Mouse (Mus musculus): ENCODE data around the gene Ckm. TPM values are rescaled to one million over a fixed set of nuclear protein-coding genes. Genes with fewer than 3 reads are reported as not detected.
A peak's percentile ranks its signal among the peaks of the same experiment; 100 is the strongest.

The Ckm gene
- polyA plus RNA-seq, 1 experiment from 2014 or later = 0.34 TPM

DNA sequence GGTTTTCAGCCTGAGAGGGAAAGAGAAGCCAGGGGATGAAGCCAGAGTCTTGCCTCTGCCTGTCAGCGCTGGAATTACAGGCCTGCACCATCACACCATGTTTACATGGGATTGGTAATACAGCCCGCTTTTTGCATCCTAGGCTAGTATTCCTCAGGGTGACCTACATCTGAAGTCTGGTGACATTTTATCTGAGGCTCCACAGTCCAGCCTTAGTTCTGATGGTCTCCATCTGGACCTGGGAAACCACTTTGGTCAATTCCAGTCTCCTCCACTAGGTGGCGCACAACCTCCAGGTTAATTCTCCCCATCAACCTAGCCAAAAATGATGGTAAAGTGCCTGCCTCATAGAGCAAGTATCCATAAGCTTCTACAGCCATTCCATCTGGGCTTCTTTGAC, 38.8 kb downstream of the Ckm start:
- 38% methylated on average over 3 of the region's 3 CpGs for WGBS
- Histone ChIP-seq H3K36me3 (peaks cover 73% of the 10 kb centered on the region), H3K27ac (no peak overlapping the region), H3K9me3 (replicated peaks) (no peaks in the 10 kb centered on the region), H3K4me2 (replicated peaks) (no peak overlapping the region), H3K4me1 (no peaks in the 10 kb centered on the region), H3K27me3 (no peaks in the 10 kb centered on the region), H3K9ac (no peak overlapping the region), H3K4me3 (no peak overlapping the region)
- ATAC-seq (ENCODE audit: low FRiP score) = peak; percentile 29; the same call in 1 of the 2 replicates

DNA sequence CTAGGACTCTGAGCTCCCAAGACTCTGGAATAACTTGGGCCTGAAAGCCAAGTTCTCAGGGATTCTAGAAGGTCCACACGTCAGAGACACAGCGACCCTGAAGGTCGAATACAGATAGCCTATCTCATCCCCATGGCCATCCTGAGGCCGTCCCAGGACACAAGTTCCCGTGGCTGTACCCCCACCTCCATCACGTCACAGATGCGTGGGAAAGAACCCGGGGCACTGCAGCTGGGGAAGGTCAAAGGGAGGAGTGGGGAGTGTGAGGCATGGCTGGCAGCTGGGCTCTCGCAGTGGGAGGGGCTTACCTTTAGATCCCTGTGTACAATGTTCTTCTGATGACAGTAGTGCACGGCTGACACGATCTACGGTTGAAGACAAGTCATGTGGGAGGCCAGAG, 40.2 kb downstream of the Ckm start:
- Histone ChIP-seq H3K36me3 (peaks cover 80% of the 10 kb centered on the region), H3K27me3 (no peaks in the 10 kb centered on the region), H3K4me3 (no peak overlapping the region), H3K9me3 (replicated peaks) (no peaks in the 10 kb centered on the region), H3K4me1 (no peaks in the 10 kb centered on the region), H3K4me2 (replicated peaks) (no peak overlapping the region), H3K27ac (no peak overlapping the region), H3K9ac (no peak overlapping the region)
- 83% methylated on average over 12 of the region's 12 CpGs for WGBS
- ATAC-seq (ENCODE audit: low FRiP score) = no peak

DNA sequence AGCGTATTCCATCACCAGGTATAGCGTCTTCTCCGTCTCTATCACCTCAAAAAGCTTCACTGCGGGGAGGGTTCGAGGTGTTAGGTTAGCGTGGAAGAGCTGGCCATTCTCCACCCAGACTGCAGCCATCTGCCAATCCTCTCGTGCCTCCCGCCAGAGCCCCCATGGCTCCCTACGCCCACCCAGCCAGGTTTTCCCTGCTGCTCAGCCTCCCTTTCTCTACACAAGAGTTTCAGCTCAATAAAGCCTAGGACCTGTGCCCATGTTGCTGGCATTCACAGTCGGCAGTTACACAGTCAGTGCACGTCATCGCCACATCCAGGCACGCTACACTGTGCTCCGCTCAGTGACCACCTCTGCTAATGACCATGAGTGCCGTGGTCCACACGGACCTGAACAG, 43.1 kb downstream of the Ckm start:
- no peaks in the 10 kb centered on the region for H3K4me1 ChIP-seq
- no peak overlapping the region for H3K27ac ChIP-seq
- no peak overlapping the region for H3K9ac ChIP-seq
- no peak overlapping the region for H3K4me2 ChIP-seq (replicated peaks)
- 92% methylated on average over 16 of the region's 16 CpGs for WGBS
- no peaks in the 10 kb centered on the region for H3K9me3 ChIP-seq (replicated peaks)
- H3K4me3 ChIP-seq = no peak overlapping the region
- H3K27me3 ChIP-seq = no peaks in the 10 kb centered on the region
- ATAC-seq (ENCODE audit: low FRiP score) = no peak
- peaks cover 77% of the 10 kb centered on the region for H3K36me3 ChIP-seq

DNA sequence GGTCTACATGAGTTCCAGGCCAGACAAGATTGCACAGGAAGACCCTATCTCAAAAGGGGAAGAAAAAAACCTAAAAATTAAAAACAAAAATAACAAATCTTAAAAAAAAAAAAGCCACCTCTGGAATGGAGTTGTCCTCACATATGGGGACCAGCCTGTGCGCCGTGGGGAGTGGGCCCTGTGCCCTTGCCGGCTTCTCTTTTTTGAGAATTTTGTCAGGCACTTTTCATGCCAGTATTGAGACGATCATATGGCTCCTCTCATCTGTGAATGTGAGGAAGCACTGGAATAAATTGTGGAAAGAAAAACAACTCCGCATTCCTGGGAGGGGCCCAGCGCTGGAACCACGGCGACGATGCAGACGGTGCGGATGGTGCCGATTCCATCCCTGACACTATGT, 44.6 kb downstream of the Ckm start:
- H3K36me3 ChIP-seq = peaks cover 71% of the 10 kb centered on the region
- H3K4me2 ChIP-seq (replicated peaks) = no peak overlapping the region
- no peaks in the 10 kb centered on the region for H3K4me1 ChIP-seq
- 89% methylated on average over 12 of the region's 12 CpGs for WGBS
- H3K27me3 ChIP-seq = no peaks in the 10 kb centered on the region
- H3K4me3 ChIP-seq = no peak overlapping the region
- H3K9me3 ChIP-seq (replicated peaks) = no peaks in the 10 kb centered on the region
- ATAC-seq (ENCODE audit: low FRiP score) = no peak
- no peak overlapping the region for H3K27ac ChIP-seq
- H3K9ac ChIP-seq = no peak overlapping the region

DNA sequence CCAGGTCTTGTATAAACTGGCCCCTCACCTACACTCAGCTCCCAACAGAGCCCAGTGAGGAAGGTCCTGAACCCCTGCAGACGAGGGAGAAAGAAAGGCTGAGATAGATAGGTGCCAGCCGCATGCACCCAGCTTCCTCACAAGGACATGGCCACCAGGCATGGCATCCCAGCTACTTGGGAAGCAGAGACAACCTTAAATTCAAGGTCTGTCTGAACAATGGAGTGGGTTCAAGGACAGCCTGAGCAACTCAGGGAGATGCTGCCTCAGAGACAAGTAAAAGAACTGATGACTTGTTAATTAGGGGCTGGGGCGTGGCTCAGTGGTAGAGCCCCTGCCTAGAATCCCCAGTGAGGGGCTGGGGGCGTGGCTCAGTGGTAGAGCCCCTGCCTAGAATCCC, 50.6 kb downstream of the Ckm start:
- no peaks in the 10 kb centered on the region for H3K27me3 ChIP-seq
- no peak overlapping the region for H3K27ac ChIP-seq
- H3K4me1 ChIP-seq = peaks cover 25% of the 10 kb centered on the region
- H3K4me3 ChIP-seq = no peak overlapping the region
- no peaks in the 10 kb centered on the region for H3K9me3 ChIP-seq (replicated peaks)
- peaks cover 28% of the 10 kb centered on the region for H3K36me3 ChIP-seq
- no peak overlapping the region for H3K9ac ChIP-seq
- H3K4me2 ChIP-seq (replicated peaks) = no peak overlapping the region
- 93% methylated on average over 4 of the region's 4 CpGs for WGBS
- no peak for ATAC-seq (ENCODE audit: low FRiP score)

DNA sequence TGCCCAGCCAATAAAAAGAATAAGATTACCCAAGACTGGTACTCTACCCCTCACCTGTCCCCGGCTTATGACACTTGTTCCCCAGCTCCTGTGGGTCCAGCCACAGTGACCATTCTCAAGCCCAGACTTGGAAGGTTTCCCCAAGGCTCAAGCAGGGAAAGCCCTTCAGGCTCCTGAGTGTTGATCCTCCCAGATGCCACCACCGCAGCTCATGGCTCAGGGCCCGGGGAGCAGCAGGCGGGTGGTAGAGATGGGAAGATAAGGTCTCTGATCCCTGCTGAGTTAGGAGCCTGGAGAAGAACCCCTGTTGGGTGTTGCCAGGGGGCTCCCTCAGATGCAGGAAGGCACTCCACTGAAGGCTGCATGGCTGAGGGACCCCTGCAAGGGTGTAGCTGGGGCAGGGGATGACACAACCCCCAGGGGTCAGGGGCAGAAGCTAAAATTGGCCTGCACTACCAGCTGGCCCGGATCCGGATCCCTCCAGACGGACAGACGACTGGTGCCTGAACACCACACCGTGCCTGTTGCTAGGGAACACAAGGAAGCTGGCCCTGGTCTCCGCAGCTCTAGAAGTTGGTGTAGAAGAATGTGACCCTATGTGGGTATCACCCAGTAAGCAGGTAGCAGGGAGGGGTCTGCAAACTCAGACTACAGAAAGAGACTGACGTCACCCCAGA, 51.4 kb downstream of the Ckm start:
- Histone ChIP-seq H3K4me2 (replicated peaks) (no peak overlapping the region), H3K9me3 (replicated peaks) (no peaks in the 10 kb centered on the region), H3K36me3 (peaks cover 20% of the 10 kb centered on the region), H3K27me3 (peaks cover 3% of the 10 kb centered on the region; the same call in 1 of the 2 replicates), H3K4me3 (no peak overlapping the region), H3K27ac (no peak overlapping the region), H3K4me1 (peaks cover 25% of the 10 kb centered on the region), H3K9ac (no peak overlapping the region)
- WGBS = 63% methylated on average over 11 of the region's 11 CpGs
- ATAC-seq (ENCODE audit: low FRiP score) = no peak

DNA sequence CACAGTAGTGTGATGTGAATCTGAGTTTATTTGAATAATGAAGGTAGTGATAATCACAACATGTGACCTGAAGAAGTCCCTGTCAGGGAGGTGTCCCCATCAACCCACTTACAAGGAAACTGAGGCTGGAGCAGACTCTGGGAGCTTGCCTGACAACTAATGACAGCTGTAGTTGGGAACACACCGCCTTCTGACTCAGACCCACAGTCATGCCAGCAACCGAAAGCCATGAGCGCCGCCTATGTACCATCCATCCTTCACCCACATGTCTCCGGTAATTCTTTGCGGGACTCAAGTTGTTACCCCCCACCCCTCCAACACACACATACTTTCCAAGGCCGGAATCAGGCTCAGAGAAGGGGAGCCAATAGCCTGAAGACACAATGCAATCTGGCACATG, 52.1 kb downstream of the Ckm start:
- 94% methylated on average over 7 of the region's 7 CpGs for WGBS
- H3K36me3 ChIP-seq = peaks cover 13% of the 10 kb centered on the region
- peaks cover 3% of the 10 kb centered on the region; the same call in 1 of the 2 replicates for H3K27me3 ChIP-seq
- H3K9ac ChIP-seq = no peak overlapping the region
- peaks cover 25% of the 10 kb centered on the region for H3K4me1 ChIP-seq
- no peak overlapping the region for H3K4me3 ChIP-seq
- no peak overlapping the region for H3K27ac ChIP-seq
- no peak for ATAC-seq (ENCODE audit: low FRiP score)
- H3K9me3 ChIP-seq (replicated peaks) = no peaks in the 10 kb centered on the region
- peak overlapping the region; percentile 99 for H3K4me2 ChIP-seq (replicated peaks)

DNA sequence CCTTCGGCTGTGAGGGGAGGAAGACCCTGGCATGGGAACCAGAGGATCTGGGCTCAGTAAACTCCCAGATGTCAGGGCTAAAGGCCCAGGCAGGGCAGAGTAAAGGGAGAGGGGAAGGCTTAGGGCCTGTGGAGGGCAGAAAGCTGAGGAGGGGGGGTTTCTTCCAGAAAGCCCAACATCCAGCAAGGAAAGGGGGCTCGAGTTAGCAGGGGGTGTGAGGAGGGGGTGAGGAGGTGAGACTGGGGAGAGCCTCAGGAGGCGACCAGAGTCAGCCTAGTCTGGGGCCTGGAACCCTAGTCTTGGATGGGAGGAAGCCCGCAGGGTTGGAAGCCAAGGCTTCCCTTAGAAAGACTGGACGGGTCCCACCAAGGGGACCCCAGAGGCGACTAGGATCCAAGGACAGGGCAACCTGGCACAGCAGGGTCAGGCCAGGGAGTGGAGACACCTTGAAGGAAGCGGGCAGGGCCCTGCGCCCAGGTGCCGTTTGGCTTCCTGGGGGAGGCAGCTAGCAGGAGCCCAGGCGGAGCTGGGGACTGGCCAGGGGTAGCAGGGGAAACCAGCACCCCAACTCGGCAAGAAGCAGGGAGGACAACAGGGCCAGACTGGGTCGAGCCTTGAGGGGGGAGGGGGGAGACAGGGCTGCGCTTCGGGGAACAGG, 53.0 kb downstream of the Ckm start:
- H3K27me3 ChIP-seq = peaks cover 3% of the 10 kb centered on the region; the same call in 1 of the 2 replicates
- H3K9ac ChIP-seq = peak overlapping the region; percentile 96
- no peaks in the 10 kb centered on the region for H3K9me3 ChIP-seq (replicated peaks)
- WGBS = 10% methylated on average over 14 of the region's 14 CpGs
- H3K36me3 ChIP-seq = peaks cover 7% of the 10 kb centered on the region
- H3K4me2 ChIP-seq (replicated peaks) = peak overlapping the region; percentile 99
- ATAC-seq (ENCODE audit: low FRiP score) = peak; percentile 14
- H3K4me1 ChIP-seq = peaks cover 25% of the 10 kb centered on the region
- peak overlapping the region; percentile 86 for H3K27ac ChIP-seq
- peak overlapping the region; percentile 95 for H3K4me3 ChIP-seq

DNA sequence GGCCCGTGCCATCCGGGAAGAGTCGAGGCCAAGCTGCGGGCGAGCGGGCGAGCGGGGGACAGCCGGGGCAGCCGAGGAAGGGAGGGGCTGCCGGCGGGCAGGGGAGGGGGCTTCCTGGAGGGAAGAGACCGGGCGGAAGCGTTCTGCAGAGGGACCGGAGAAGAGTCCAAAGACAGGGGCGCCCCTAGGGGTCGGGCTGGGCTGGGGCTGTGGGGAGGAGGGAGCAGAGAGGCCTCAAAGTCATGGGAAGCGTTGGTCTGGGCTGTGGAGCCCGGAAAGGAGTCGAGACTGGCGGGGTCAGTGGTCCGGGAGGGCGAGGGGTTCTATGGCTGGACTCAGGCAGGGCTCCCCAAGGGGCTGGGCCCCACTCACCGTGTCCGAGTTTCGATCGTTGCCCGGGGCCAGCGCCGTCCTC, 53.5 kb downstream of the Ckm start:
- peak overlapping the region; percentile 95 for H3K4me3 ChIP-seq
- H3K4me2 ChIP-seq (replicated peaks) = peak overlapping the region; percentile 99
- no peaks in the 10 kb centered on the region for H3K9me3 ChIP-seq (replicated peaks)
- peaks cover 7% of the 10 kb centered on the region for H3K36me3 ChIP-seq
- under 1% methylated on average over 28 of the region's 31 CpGs for WGBS
- H3K9ac ChIP-seq = peak overlapping the region; percentile 96
- peaks cover 25% of the 10 kb centered on the region for H3K4me1 ChIP-seq
- H3K27me3 ChIP-seq = peaks cover 3% of the 10 kb centered on the region; the same call in 1 of the 2 replicates
- H3K27ac ChIP-seq = peak overlapping the region; percentile 86
- ATAC-seq (ENCODE audit: low FRiP score) = peak; percentile 75

DNA sequence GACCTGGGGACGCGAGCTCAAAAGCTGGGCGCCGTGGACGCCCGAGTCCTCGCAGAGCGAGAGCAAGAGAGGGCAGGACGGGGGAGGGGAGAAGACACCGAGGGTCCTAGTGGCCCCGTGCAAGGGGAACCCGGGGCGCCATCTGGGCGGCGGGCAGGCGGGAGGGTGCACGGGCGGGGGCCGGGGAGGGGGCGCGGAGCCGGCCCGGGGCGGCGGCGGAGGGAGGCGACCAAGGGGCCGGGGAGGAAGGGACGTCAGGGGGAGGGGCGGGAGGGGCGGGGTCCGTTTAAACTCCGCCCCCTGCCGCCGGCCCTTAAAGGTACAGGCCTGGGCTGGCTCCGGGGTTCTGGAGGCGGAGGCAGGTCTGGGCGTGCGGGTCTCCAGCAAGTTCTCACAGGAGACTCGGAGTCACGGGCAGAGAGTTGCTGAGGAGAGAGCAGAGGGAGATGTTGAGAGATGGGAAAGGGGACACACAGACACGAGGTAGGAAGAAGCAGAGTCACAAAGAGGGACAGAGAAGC, 54.1 kb downstream of the Ckm start, which contains the start of gene Mark4:
Gene Mark4 (minus strand): TSS at position 231 of the 521 bp plus-strand sequence.
- H3K4me3 ChIP-seq = peak within 1 kb of the TSS; percentile 95
- peaks cover 7% of the 10 kb centered on the region for H3K36me3 ChIP-seq
- H3K9me3 ChIP-seq (replicated peaks) = no peaks in the 10 kb centered on the region
- peak within 1 kb of the TSS; percentile 96 for H3K9ac ChIP-seq
- WGBS = under 1% methylated on average over 29 of the region's 42 CpGs
- peaks cover 25% of the 10 kb centered on the region for H3K4me1 ChIP-seq
- peaks cover 3% of the 10 kb centered on the region; the same call in 1 of the 2 replicates for H3K27me3 ChIP-seq
- ATAC-seq (ENCODE audit: low FRiP score) = peak; percentile 85
- H3K4me2 ChIP-seq (replicated peaks) = peak within 1 kb of the TSS; percentile 99
- H3K27ac ChIP-seq = peak within 1 kb of the TSS; percentile 86

DNA sequence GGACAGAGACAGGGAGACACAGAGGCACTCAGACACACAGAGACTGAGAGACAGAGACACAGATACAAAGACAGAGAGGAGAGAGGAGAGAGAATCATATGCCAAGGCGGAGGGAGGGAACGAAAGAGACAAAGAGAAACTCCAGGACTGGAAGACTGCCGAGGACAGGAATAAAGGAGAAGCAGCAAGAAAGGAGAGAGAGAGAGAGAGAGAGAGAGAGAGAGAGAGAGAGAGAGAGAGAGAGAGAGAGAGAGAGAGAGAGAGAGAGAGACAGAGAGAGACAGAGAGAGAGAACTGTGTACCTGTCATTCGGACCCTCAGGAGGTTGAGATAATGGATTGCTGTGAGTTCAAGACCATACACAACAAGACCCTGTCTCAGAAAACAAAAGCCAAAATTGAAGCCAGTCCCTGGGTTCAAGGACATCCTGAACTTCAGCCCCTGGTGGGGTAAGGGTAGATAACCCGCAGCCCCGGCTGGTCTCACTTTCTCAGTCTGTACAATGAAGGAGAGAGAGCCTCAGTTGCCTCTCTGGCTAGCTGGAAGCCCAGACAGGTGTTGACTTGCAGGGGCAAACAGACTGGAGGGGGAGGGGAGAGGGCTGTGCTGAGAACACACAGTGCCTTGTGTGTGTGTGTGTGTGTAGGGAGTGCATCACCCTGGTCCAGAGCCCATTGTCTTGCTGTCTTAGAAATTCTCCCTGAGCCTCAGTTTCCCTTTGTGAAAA, 54.7 kb downstream of the Ckm start:
- peak overlapping the region; percentile 86 for H3K27ac ChIP-seq
- peaks cover 7% of the 10 kb centered on the region for H3K36me3 ChIP-seq
- H3K27me3 ChIP-seq = peaks cover 6% of the 10 kb centered on the region
- peaks cover 25% of the 10 kb centered on the region for H3K4me1 ChIP-seq
- peak overlapping the region; percentile 99 for H3K4me2 ChIP-seq (replicated peaks)
- ATAC-seq (ENCODE audit: low FRiP score) = no peak; the same call in 1 of the 2 replicates
- H3K4me3 ChIP-seq = peak overlapping the region; percentile 95
- 22% methylated on average over 6 of the region's 6 CpGs for WGBS
- no peaks in the 10 kb centered on the region for H3K9me3 ChIP-seq (replicated peaks)
- peak overlapping the region; percentile 96 for H3K9ac ChIP-seq

DNA sequence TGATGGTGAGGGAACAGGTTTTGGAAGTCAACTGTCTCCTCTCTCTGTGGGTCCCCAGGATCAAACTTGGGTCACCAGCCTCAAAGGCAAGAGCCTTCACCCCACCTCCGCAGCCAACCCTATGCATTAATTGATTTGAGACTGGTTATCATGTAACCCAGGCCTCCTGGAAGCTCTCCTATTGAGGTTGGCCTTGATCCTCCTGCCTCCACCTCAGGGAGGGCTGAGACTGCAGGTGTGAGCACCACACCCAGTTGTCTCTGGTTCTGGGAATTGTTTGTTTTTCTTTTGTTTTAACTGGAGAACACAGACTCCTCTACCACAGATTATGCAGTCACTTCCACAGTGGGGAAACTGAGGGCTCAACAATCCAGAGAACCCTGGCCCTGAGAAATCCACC, 55.9 kb downstream of the Ckm start:
- Histone ChIP-seq H3K4me2 (replicated peaks) (no peak overlapping the region), H3K9me3 (replicated peaks) (no peaks in the 10 kb centered on the region), H3K4me3 (no peak overlapping the region), H3K4me1 (peaks cover 31% of the 10 kb centered on the region), H3K27ac (no peak overlapping the region), H3K27me3 (peaks cover 18% of the 10 kb centered on the region), H3K9ac (no peak overlapping the region), H3K36me3 (peaks cover 7% of the 10 kb centered on the region)
- ATAC-seq (ENCODE audit: low FRiP score) = no peak
- 53% methylated on average over 1 of the region's 1 CpGs for WGBS

Data from hindbrain, embryonic 12.5 days (tissue).